ENCODE assay signal across 21 mouse cellular contexts in the genomic region with DNA sequence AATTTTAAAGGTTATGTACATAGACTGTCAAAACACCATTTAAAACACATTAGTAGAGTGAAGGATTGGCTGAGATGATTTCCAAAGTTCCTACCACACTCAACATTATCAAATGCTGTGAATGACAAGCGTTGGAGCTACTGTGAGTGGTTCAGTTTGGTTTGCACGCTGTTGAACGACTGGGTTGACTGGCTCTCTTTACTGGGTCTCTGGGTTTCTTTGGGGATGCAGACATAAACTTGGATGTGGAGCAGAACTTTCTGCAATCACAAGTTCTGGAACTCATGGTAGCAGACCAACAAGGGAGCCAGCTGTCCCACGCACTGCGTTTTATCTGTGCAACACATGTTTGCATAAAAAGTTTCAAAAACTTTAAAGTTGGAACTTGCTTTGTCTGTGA.
A peak's percentile ranks its signal among the peaks of the same experiment; 100 is the strongest.
DNase-seq lines count a peak whose midpoint lies in the region; ATAC-seq and TF ChIP-seq lines count a peak whose summit lies in the region.
"Had no signal": no experiment of that assay in that cellular context is flagged by ENCODE, and none has a peak within 500 bp of the region (broad histone marks: within the 10 kb centered on the region; RNA-seq: fewer than 3 reads in every experiment).

No protein-coding gene starts in this region.

- no peak overlapping the region for H3K4me3 ChIP-seq in heart, embryonic 12.5 days
- H3K4me3 ChIP-seq in lung, embryonic 14.5 days (ENCODE audit: low read depth, low read length) = no peak overlapping the region
- no peak overlapping the region for H3K4me3 ChIP-seq in midbrain, embryonic 11.5 days (ENCODE audit: low read depth, low read length)
- H3K4me3 ChIP-seq in midbrain, embryonic 13.5 days (replicated peaks) = no peak overlapping the region
- H3K4me3 ChIP-seq: embryonic facial prominence, embryonic 13.5 days; forebrain, embryonic 15.5 days; heart, embryonic 10.5 days; heart, embryonic 15.5 days; hindbrain, embryonic 12.5 days; hindbrain, embryonic 15.5 days had no signal

- H3K4me2 ChIP-seq in heart, embryonic 12.5 days = no peak overlapping the region
- no peak overlapping the region for H3K4me2 ChIP-seq in lung, embryonic 14.5 days
- H3K4me2 ChIP-seq in midbrain, embryonic 11.5 days = no peak overlapping the region
- H3K4me2 ChIP-seq in midbrain, embryonic 13.5 days (replicated peaks) = no peak overlapping the region
- H3K4me2 ChIP-seq: embryonic facial prominence, embryonic 13.5 days; forebrain, embryonic 15.5 days; heart, embryonic 15.5 days; hindbrain, embryonic 12.5 days; hindbrain, embryonic 15.5 days had no signal

- H3K4me1 ChIP-seq in heart, embryonic 12.5 days (replicated peaks) = no peaks in the 10 kb centered on the region
- no peaks in the 10 kb centered on the region for H3K4me1 ChIP-seq in lung, embryonic 14.5 days (ENCODE audit: insufficient read depth)
- H3K4me1 ChIP-seq in midbrain, embryonic 11.5 days (ENCODE audit: control insufficient read depth, insufficient read depth, low read length) = peaks cover 3% of the 10 kb centered on the region
- peaks cover 14% of the 10 kb centered on the region for H3K4me1 ChIP-seq in midbrain, embryonic 13.5 days (replicated peaks)
- H3K4me1 ChIP-seq: embryonic facial prominence, embryonic 13.5 days; heart, embryonic 15.5 days had no signal

- no peak overlapping the region for H3K27ac ChIP-seq in heart, embryonic 12.5 days (ENCODE audit: poor library complexity, severe bottlenecking)
- no peak overlapping the region for H3K27ac ChIP-seq in lung, embryonic 14.5 days (ENCODE audit: low read depth)
- no peak overlapping the region for H3K27ac ChIP-seq in midbrain, embryonic 11.5 days (ENCODE audit: low read depth, low read length)
- no peak overlapping the region for H3K27ac ChIP-seq in midbrain, embryonic 13.5 days
- H3K27ac ChIP-seq: embryonic facial prominence, embryonic 13.5 days; forebrain, embryonic 15.5 days; heart, embryonic 10.5 days; heart, embryonic 15.5 days; hindbrain, embryonic 12.5 days; hindbrain, embryonic 15.5 days had no signal

- H3K27me3 ChIP-seq in heart, embryonic 12.5 days (replicated peaks) = no peaks in the 10 kb centered on the region
- H3K27me3 ChIP-seq in lung, embryonic 14.5 days (ENCODE audit: insufficient read depth, low read length) = no peaks in the 10 kb centered on the region
- no peaks in the 10 kb centered on the region for H3K27me3 ChIP-seq in midbrain, embryonic 11.5 days (ENCODE audit: control insufficient read depth, insufficient read depth, low read length)
- no peaks in the 10 kb centered on the region for H3K27me3 ChIP-seq in midbrain, embryonic 13.5 days
- H3K27me3 ChIP-seq: embryonic facial prominence, embryonic 13.5 days; forebrain, embryonic 15.5 days; heart, embryonic 15.5 days; hindbrain, embryonic 12.5 days; hindbrain, embryonic 15.5 days had no signal

- no peak overlapping the region for H3K9ac ChIP-seq in heart, embryonic 12.5 days
- no peak overlapping the region for H3K9ac ChIP-seq in lung, embryonic 14.5 days
- H3K9ac ChIP-seq in midbrain, embryonic 11.5 days (ENCODE audit: low read length) = no peak overlapping the region
- H3K9ac ChIP-seq in midbrain, embryonic 13.5 days (replicated peaks) = no peak overlapping the region
- H3K9ac ChIP-seq: embryonic facial prominence, embryonic 13.5 days; forebrain, embryonic 15.5 days; heart, embryonic 15.5 days; hindbrain, embryonic 12.5 days; hindbrain, embryonic 15.5 days had no signal

- 82% methylated on average over 5 of the region's 5 CpGs for WGBS in heart, embryonic 12.5 days
- 33% methylated on average over 5 of the region's 5 CpGs for WGBS in lung, embryonic 14.5 days
- 89% methylated on average over 5 of the region's 5 CpGs for WGBS in midbrain, embryonic 11.5 days
- WGBS in midbrain, embryonic 13.5 days = 94% methylated on average over 5 of the region's 5 CpGs

- H3K9me3 ChIP-seq in heart, embryonic 12.5 days (replicated peaks) = no peaks in the 10 kb centered on the region
- H3K9me3 ChIP-seq in lung, embryonic 14.5 days (ENCODE audit: low read depth, low read length) = no peaks in the 10 kb centered on the region
- no peaks in the 10 kb centered on the region for H3K9me3 ChIP-seq in midbrain, embryonic 11.5 days (ENCODE audit: control insufficient read depth, low read length)
- H3K9me3 ChIP-seq in midbrain, embryonic 13.5 days = no peaks in the 10 kb centered on the region
- H3K9me3 ChIP-seq: embryonic facial prominence, embryonic 13.5 days; forebrain, embryonic 15.5 days; heart, embryonic 10.5 days; heart, embryonic 15.5 days; hindbrain, embryonic 12.5 days; hindbrain, embryonic 15.5 days had no signal

- DNase-seq in heart, adult 11 months = peak; percentile 87
- DNase-seq in lung, embryonic 14.5 days = peak; percentile 82
- no peak for DNase-seq in lung, postnatal 36 days
- DNase-seq in midbrain, embryonic 11.5 days (ENCODE audit: low spot score, missing footprints) = peak; percentile 51
- DNase-seq: adrenal gland, adult 2 months; adrenal gland, postnatal 14 days; cerebellum, adult 11 months; cerebellum, adult 2 months; cerebellum, adult 9-11 months; cerebellum, postnatal 25 days; gastrocnemius, postnatal 10 days had no signal

- no peak for TF ChIP-seq CTCF in lung, embryonic 14.5 days (IDR thresholded peaks at IDR 0.05; ENCODE audit: low read depth)

- H3K36me3 ChIP-seq in heart, embryonic 12.5 days = no peaks in the 10 kb centered on the region
- H3K36me3 ChIP-seq in lung, embryonic 14.5 days (ENCODE audit: insufficient read depth) = no peaks in the 10 kb centered on the region
- H3K36me3 ChIP-seq in midbrain, embryonic 11.5 days (ENCODE audit: control insufficient read depth, insufficient read depth, low read length) = no peaks in the 10 kb centered on the region
- no peaks in the 10 kb centered on the region for H3K36me3 ChIP-seq in midbrain, embryonic 13.5 days
- H3K36me3 ChIP-seq: embryonic facial prominence, embryonic 13.5 days; forebrain, embryonic 15.5 days; heart, embryonic 10.5 days; heart, embryonic 15.5 days; hindbrain, embryonic 12.5 days; hindbrain, embryonic 15.5 days had no signal

- no peak for ATAC-seq in heart, embryonic 12.5 days (ENCODE audit: insufficient number of reproducible peaks, low FRiP score)
- peak; percentile 95 for ATAC-seq in lung, embryonic 14.5 days (ENCODE audit: insufficient read depth)
- ATAC-seq in midbrain, embryonic 11.5 days (ENCODE audit: low FRiP score) = no peak
- no peak for ATAC-seq in midbrain, embryonic 13.5 days
- ATAC-seq: CD4-positive, CD25-positive, alpha-beta regulatory T cell, adult 4 months; forebrain, embryonic 15.5 days; intestine, postnatal 0 days had no signal
